Mouse (Mus musculus): Measurements from ENCODE around the gene Timm17a. TPM values are rescaled to one million over a fixed set of nuclear protein-coding genes. Genes with fewer than 3 reads are reported as not detected.

Gene Timm17a
- 210 and 234 TPM in 2 replicates for polyA plus RNA-seq (2015; fragmentation: Nextera tagmentation; extraction: Ambion mirVana)

- Histone ChIP-seq H3K36me3 (peaks cover 16% of the 10 kb centered on the region), H3K27me3 (no peaks in the 10 kb centered on the region; the same call in 1 of the 2 replicates), H3K4me2 (peak within 1 kb of the TSS; percentile 73), H3K4me3 (replicated peaks) (peak within 1 kb of the TSS; percentile 70), H3K9ac (peak within 1 kb of the TSS; percentile 86), H3K4me1 (peaks cover 18% of the 10 kb centered on the region), H3K27ac (peak within 1 kb of the TSS; percentile 89), H3K9me3 (replicated peaks) (no peaks in the 10 kb centered on the region)
- ATAC-seq (replicated peaks; ENCODE audit: low FRiP score) = peak; percentile 98
- under 1% methylated on average over 51 of the region's 51 CpGs for WGBS
Measured at GRCm38 (mm10) chr1:135313284-135314031, at the start of gene Timm17a. TSS of gene Timm17a (minus strand) at chr1:135313778.

- H3K36me3 ChIP-seq = no peaks in the 10 kb centered on the region
- H3K4me3 ChIP-seq (replicated peaks) = no peak overlapping the region
- H3K27ac ChIP-seq = no peak overlapping the region
- H3K4me2 ChIP-seq = no peak overlapping the region
- H3K4me1 ChIP-seq = peaks cover 6% of the 10 kb centered on the region; the same call in 1 of the 2 replicates
- no peak for ATAC-seq (replicated peaks; ENCODE audit: low FRiP score)
- H3K9me3 ChIP-seq (replicated peaks) = no peaks in the 10 kb centered on the region
- H3K9ac ChIP-seq = no peak overlapping the region
- no peaks in the 10 kb centered on the region for H3K27me3 ChIP-seq
Measured at GRCm38 (mm10) chr1:135362115-135362514, 48.5 kb upstream of the Timm17a start.

- H3K27ac ChIP-seq = no peak overlapping the region
- no peak overlapping the region for H3K4me2 ChIP-seq
- no peaks in the 10 kb centered on the region for H3K36me3 ChIP-seq
- WGBS = 86% methylated on average over 4 of the region's 4 CpGs
- H3K4me3 ChIP-seq (replicated peaks) = no peak overlapping the region
- H3K27me3 ChIP-seq = no peaks in the 10 kb centered on the region
- peaks cover 6% of the 10 kb centered on the region; the same call in 1 of the 2 replicates for H3K4me1 ChIP-seq
- no peak overlapping the region for H3K9ac ChIP-seq
- ATAC-seq (replicated peaks; ENCODE audit: low FRiP score) = no peak
- H3K9me3 ChIP-seq (replicated peaks) = no peaks in the 10 kb centered on the region
Measured at GRCm38 (mm10) chr1:135361491-135361890, 47.9 kb upstream of the Timm17a start.

GRCm38 (mm10) chr1:135359071-135359470 lies 45.5 kb upstream of the Timm17a start:
- no peaks in the 10 kb centered on the region for H3K36me3 ChIP-seq
- H3K27me3 ChIP-seq = no peaks in the 10 kb centered on the region
- H3K27ac ChIP-seq = no peak overlapping the region
- peak; percentile 49; the same call in 1 of the 2 replicates for ATAC-seq (replicated peaks; ENCODE audit: low FRiP score)
- no peak overlapping the region for H3K9ac ChIP-seq
- no peaks in the 10 kb centered on the region for H3K9me3 ChIP-seq (replicated peaks)
- WGBS = 11% methylated on average over 2 of the region's 2 CpGs
- no peak overlapping the region for H3K4me2 ChIP-seq
- peaks cover 6% of the 10 kb centered on the region; the same call in 1 of the 2 replicates for H3K4me1 ChIP-seq
- no peak overlapping the region for H3K4me3 ChIP-seq (replicated peaks)

- no peak overlapping the region for H3K4me2 ChIP-seq
- WGBS = 55% methylated on average over 3 of the region's 3 CpGs
- no peak overlapping the region for H3K27ac ChIP-seq
- H3K4me1 ChIP-seq = 0 out of 2 replicates have a peak, but pooled peaks cover 4% of the 10 kb centered on the region
- H3K4me3 ChIP-seq (replicated peaks) = no peak overlapping the region
- no peaks in the 10 kb centered on the region for H3K36me3 ChIP-seq
- no peaks in the 10 kb centered on the region for H3K9me3 ChIP-seq (replicated peaks)
- H3K27me3 ChIP-seq = no peaks in the 10 kb centered on the region
- no peak overlapping the region for H3K9ac ChIP-seq
- no peak for ATAC-seq (replicated peaks; ENCODE audit: low FRiP score)
Measured at GRCm38 (mm10) chr1:135351953-135352352, 38.4 kb upstream of the Timm17a start.

- no peaks in the 10 kb centered on the region for H3K27me3 ChIP-seq
- H3K4me2 ChIP-seq = no peak overlapping the region
- no peak overlapping the region for H3K9ac ChIP-seq
- H3K27ac ChIP-seq = no peak overlapping the region
- WGBS = 52% methylated on average over 4 of the region's 4 CpGs
- no peaks in the 10 kb centered on the region for H3K9me3 ChIP-seq (replicated peaks)
- H3K4me1 ChIP-seq = peaks cover 8% of the 10 kb centered on the region; the same call in 1 of the 2 replicates
- no peak for ATAC-seq (replicated peaks; ENCODE audit: low FRiP score)
- no peaks in the 10 kb centered on the region for H3K36me3 ChIP-seq
- no peak overlapping the region for H3K4me3 ChIP-seq (replicated peaks)
Measured at GRCm38 (mm10) chr1:135347498-135348169, 34.1 kb upstream of the Timm17a start.

GRCm38 (mm10) chr1:135346891-135347290 lies 33.3 kb upstream of the Timm17a start:
- Histone ChIP-seq H3K4me1 (peaks cover 11% of the 10 kb centered on the region), H3K36me3 (no peaks in the 10 kb centered on the region), H3K4me2 (no peak overlapping the region), H3K4me3 (replicated peaks) (no peak overlapping the region), H3K27me3 (no peaks in the 10 kb centered on the region), H3K9me3 (replicated peaks) (no peaks in the 10 kb centered on the region), H3K9ac (no peak overlapping the region), H3K27ac (no peak overlapping the region)
- 63% methylated on average over 3 of the region's 3 CpGs for WGBS
- ATAC-seq (replicated peaks; ENCODE audit: low FRiP score) = no peak

- 43% methylated on average over 4 of the region's 4 CpGs for WGBS
- no peak for ATAC-seq (replicated peaks; ENCODE audit: low FRiP score)
- Histone ChIP-seq H3K27me3 (no peaks in the 10 kb centered on the region), H3K4me3 (replicated peaks) (no peak overlapping the region), H3K9ac (no peak overlapping the region), H3K4me1 (peaks cover 11% of the 10 kb centered on the region), H3K9me3 (replicated peaks) (no peaks in the 10 kb centered on the region), H3K36me3 (no peaks in the 10 kb centered on the region), H3K27ac (no peak overlapping the region), H3K4me2 (no peak overlapping the region)
Measured at GRCm38 (mm10) chr1:135344026-135344425, 30.4 kb upstream of the Timm17a start.

- H3K9me3 ChIP-seq (replicated peaks) = no peaks in the 10 kb centered on the region
- 0 out of 2 replicates have a peak, but pooled peaks have one; percentile 36 for ATAC-seq (replicated peaks; ENCODE audit: low FRiP score)
- H3K4me1 ChIP-seq = peaks cover 7% of the 10 kb centered on the region
- no peak overlapping the region for H3K4me3 ChIP-seq (replicated peaks)
- no peak overlapping the region for H3K4me2 ChIP-seq
- H3K9ac ChIP-seq = no peak overlapping the region
- no peak overlapping the region for H3K27ac ChIP-seq
- H3K36me3 ChIP-seq = no peaks in the 10 kb centered on the region
- 39% methylated on average over 8 of the region's 8 CpGs for WGBS
- no peaks in the 10 kb centered on the region for H3K27me3 ChIP-seq
Measured at GRCm38 (mm10) chr1:135341947-135342346, 28.4 kb upstream of the Timm17a start.

- H3K36me3 ChIP-seq = no peaks in the 10 kb centered on the region
- H3K4me3 ChIP-seq (replicated peaks) = no peak overlapping the region
- no peak overlapping the region for H3K4me2 ChIP-seq
- H3K9me3 ChIP-seq (replicated peaks) = no peaks in the 10 kb centered on the region
- ATAC-seq (replicated peaks; ENCODE audit: low FRiP score) = no peak
- H3K4me1 ChIP-seq = no peaks in the 10 kb centered on the region
- H3K9ac ChIP-seq = no peak overlapping the region
- H3K27ac ChIP-seq = no peak overlapping the region
- WGBS = 79% methylated on average over 6 of the region's 6 CpGs
- peaks cover 4% of the 10 kb centered on the region; the same call in 1 of the 2 replicates for H3K27me3 ChIP-seq
Measured at GRCm38 (mm10) chr1:135330578-135330977, 17.0 kb upstream of the Timm17a start.

GRCm38 (mm10) chr1:135328368-135328767 lies 14.8 kb upstream of the Timm17a start:
- peaks cover 13% of the 10 kb centered on the region; the same call in 1 of the 2 replicates for H3K4me1 ChIP-seq
- H3K9me3 ChIP-seq (replicated peaks) = no peaks in the 10 kb centered on the region
- H3K36me3 ChIP-seq = no peaks in the 10 kb centered on the region
- no peak overlapping the region for H3K27ac ChIP-seq
- H3K27me3 ChIP-seq = peaks cover 7% of the 10 kb centered on the region; the same call in 1 of the 2 replicates
- no peak for ATAC-seq (replicated peaks; ENCODE audit: low FRiP score)
- no peak overlapping the region for H3K4me2 ChIP-seq
- H3K4me3 ChIP-seq (replicated peaks) = no peak overlapping the region
- no peak overlapping the region for H3K9ac ChIP-seq
- 45% methylated on average over 5 of the region's 5 CpGs for WGBS

- Histone ChIP-seq H3K9ac (no peak overlapping the region), H3K4me1 (peaks cover 13% of the 10 kb centered on the region; the same call in 1 of the 2 replicates), H3K4me2 (no peak overlapping the region), H3K4me3 (replicated peaks) (no peak overlapping the region), H3K36me3 (no peaks in the 10 kb centered on the region), H3K27ac (no peak overlapping the region), H3K9me3 (replicated peaks) (no peaks in the 10 kb centered on the region), H3K27me3 (peaks cover 12% of the 10 kb centered on the region; the same call in 1 of the 2 replicates)
- ATAC-seq (replicated peaks; ENCODE audit: low FRiP score) = no peak
- 74% methylated on average over 2 of the region's 2 CpGs for WGBS
Measured at GRCm38 (mm10) chr1:135325934-135326333, 12.4 kb upstream of the Timm17a start.

Data from kidney, embryonic 15.5 days (tissue).